Mouse (Mus musculus) bone marrow, adult 2 months (tissue): ENCODE measurements around the gene Has3. TPM values are rescaled to one million over a fixed set of nuclear protein-coding genes. Genes with fewer than 3 reads are reported as not detected.

Source experiments
- H3K27ac ChIP-seq: fragments of 200-500 bp; 2 replicates; pipeline ENCODE4 v1.5.1; 2012; ENCODE audit warnings: low read depth, mild to moderate bottlenecking, control low read depth, inconsistent platforms, low read length; ENCODE audit not compliant: control insufficient read depth, poor library complexity, insufficient read depth
- H3K4me1 ChIP-seq: fragments of 200-500 bp; 2 replicates; pipeline ENCODE4 v1.6.1; 2011; ENCODE audit warnings: low read length; ENCODE audit not compliant: control insufficient read depth, insufficient read depth
- H3K4me3 ChIP-seq: fragments of 200-500 bp; replicated peaks from 2 replicates; pipeline ENCODE3; 2011; ENCODE audit warnings: mild to moderate bottlenecking, low read depth, low read length, control low read depth; ENCODE audit not compliant: control insufficient read depth
- CTCF ChIP-seq: fragments of 200-500 bp; IDR thresholded peaks from 2 replicates; pipeline ENCODE4 v1.5.1; 2011; ENCODE audit warnings: low read length, control low read depth; ENCODE audit not compliant: control insufficient read depth, insufficient read depth
- POLR2A ChIP-seq: fragments of 200-500 bp; IDR thresholded peaks from 2 replicates; pipeline ENCODE4 v1.6.1; 2011; ENCODE audit warnings: low read depth, mild to moderate bottlenecking, control low read depth, low read length, borderline replicate concordance; ENCODE audit not compliant: control insufficient read depth
- WGBS: fragments of 180-500 bp; shearing (Covaris S2); methylation state at CpG from one replicate; pipeline ENCODE4 v1.1.7; 2018; 5-methylcytosine and 5-hydroxymethylcytosine counted together
- polyA plus RNA-seq: library from polyadenylated mRNA; stranded (reverse); fragments of >200 nt; gene quantifications from 2 replicates; pipeline ENCODE4 v1.2.4, GENCODE M21; 2011; ENCODE audit warnings: low replicate concordance; ENCODE audit not compliant: missing spikeins, insufficient read depth, insufficient read length

Gene Has3
- not detected in 2 replicates for polyA plus RNA-seq

DNA sequence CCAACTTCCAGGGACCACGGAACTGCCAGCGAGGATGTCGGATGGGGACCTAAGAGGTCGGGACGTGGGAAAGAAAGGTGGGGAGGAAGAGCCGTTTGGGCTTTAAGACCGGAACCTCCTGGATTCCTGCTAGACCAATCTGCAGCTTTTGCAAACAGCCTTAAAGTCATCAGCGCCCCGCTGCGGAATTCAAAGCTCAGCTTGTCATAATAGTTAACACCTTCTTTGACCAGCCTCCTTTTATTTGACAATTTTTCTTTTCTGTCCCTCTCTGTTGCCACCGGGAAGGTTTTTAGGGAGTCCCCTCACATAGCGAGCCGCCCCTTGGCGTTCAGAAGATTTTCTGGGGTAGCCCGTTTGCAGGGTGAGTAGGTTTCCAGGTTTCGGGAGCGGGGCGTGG, at the start of gene Has3:
TSS of gene Has3 (plus strand) at position 192 of the 400 bp plus-strand sequence.
- Histone ChIP-seq H3K27ac (no peak within 1 kb of the TSS), H3K4me1 (no peaks in the 10 kb centered on the region), H3K4me3 (no peak within 1 kb of the TSS)
- TF ChIP-seq POLR2A, result no peak
- TF ChIP-seq CTCF, result no peak
- WGBS, result 3% methylated on average over 18 of the region's 18 CpGs

- H3K27ac ChIP-seq, result no peak overlapping the region
- no peak overlapping the region for H3K4me3 ChIP-seq
- 62% methylated on average over 14 of the region's 14 CpGs for WGBS
- H3K4me1 ChIP-seq, result no peaks in the 10 kb centered on the region
- TF ChIP-seq POLR2A (no peak), CTCF (no peak)
Measured at GRCm38 (mm10) chr8:106820553-106821515, 49.2 kb upstream of the Has3 start.

- Histone ChIP-seq H3K4me1 (no peaks in the 10 kb centered on the region), H3K27ac (no peak overlapping the region), H3K4me3 (no peak overlapping the region)
- WGBS, result 87% methylated on average over 6 of the region's 6 CpGs
- TF ChIP-seq POLR2A (no peak), CTCF (no peak)
Measured at GRCm38 (mm10) chr8:106828921-106829320, 41.1 kb upstream of the Has3 start.

- H3K4me1 ChIP-seq, result no peaks in the 10 kb centered on the region
- H3K4me3 ChIP-seq, result no peak overlapping the region
- H3K27ac ChIP-seq, result no peak overlapping the region
- 79% methylated on average over 5 of the region's 5 CpGs for WGBS
- TF ChIP-seq CTCF (no peak), POLR2A (no peak)
Measured at GRCm38 (mm10) chr8:106829526-106830045, 40.5 kb upstream of the Has3 start.

GRCm38 (mm10) chr8:106834899-106835298, 35.1 kb upstream of the Has3 start:
- no peak for TF ChIP-seq POLR2A
- no peak for TF ChIP-seq CTCF
- peaks cover 1% of the 10 kb centered on the region; the same call in 1 of the 2 replicates for H3K4me1 ChIP-seq
- no peak overlapping the region for H3K4me3 ChIP-seq
- H3K27ac ChIP-seq, result no peak overlapping the region
- 48% methylated on average over 1 of the region's 1 CpGs for WGBS

DNA sequence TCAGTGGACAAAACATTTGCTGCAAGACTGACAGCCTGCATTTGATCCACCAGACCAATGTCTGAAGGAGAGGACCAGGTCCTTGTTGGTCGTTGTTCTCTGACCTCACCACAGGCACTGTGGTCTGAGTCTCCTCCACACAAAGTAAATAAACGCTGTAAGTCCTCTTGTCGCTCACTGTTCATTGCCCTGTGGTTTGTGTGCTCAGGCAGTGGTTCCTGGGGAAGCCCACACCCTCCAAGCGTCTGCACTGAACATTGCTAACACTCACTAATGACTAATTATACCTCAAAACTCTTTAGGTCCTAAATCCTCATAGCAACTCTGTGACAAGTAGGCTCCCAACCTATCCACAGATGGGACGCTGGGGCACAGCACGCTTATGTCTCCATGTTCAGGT, 33.5 kb upstream of the Has3 start:
- Histone ChIP-seq H3K4me3 (no peak overlapping the region), H3K27ac (no peak overlapping the region), H3K4me1 (peaks cover 1% of the 10 kb centered on the region; the same call in 1 of the 2 replicates)
- 20% methylated on average over 6 of the region's 6 CpGs for WGBS
- TF ChIP-seq POLR2A, result no peak

GRCm38 (mm10) chr8:106838803-106839202, 31.2 kb upstream of the Has3 start:
- 79% methylated on average over 6 of the region's 6 CpGs for WGBS
- no peak overlapping the region for H3K4me3 ChIP-seq

DNA sequence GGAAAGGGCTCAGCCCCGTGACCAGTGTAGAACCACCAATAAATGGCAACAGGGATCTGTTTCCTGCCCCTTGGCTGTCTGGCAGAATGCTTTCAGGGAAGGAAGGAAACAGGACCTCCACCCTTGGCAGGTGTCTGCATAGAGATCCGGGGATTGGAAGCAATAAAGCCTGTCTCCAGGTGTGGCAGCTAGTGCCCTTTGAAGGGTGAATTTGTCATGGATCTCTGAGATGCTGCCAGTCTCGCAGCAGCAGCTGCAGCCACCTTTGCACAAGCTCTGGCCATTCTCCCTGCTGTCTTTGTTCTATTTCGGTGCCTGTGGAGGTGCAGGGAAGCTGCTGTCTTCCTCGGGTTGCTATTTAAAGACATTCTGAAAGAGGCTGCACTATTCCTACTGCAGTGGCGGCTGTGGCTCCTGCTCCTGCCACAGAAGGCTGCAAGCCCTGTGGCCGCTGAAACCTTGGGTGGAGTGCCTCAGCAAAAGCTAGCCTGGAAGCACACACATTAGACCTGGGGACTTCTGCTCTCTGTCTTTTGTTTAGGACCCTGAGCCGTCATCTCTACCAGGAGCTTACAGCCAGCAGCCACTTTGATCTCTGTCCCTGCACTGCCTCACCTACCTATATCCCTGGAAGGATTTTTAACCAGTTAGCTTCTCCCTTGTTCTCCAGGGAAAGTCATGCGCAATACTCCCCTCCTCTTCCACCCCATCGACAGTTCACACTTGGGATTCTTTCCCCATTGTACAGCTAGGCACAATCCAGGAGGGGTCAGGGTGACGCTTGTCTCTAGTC, 30.6 kb upstream of the Has3 start:
- no peak overlapping the region for H3K4me3 ChIP-seq
- no peak overlapping the region for H3K27ac ChIP-seq
- H3K4me1 ChIP-seq, result peaks cover 1% of the 10 kb centered on the region; the same call in 1 of the 2 replicates
- TF ChIP-seq POLR2A (no peak), CTCF (no peak)
- 66% methylated on average over 11 of the region's 11 CpGs for WGBS

More at GRCm38 (mm10) chr8:106838803-106839202, 31.2 kb upstream of the Has3 start:
- Histone ChIP-seq H3K27ac (no peak overlapping the region), H3K4me1 (peaks cover 1% of the 10 kb centered on the region; the same call in 1 of the 2 replicates)
- TF ChIP-seq CTCF, result no peak
- TF ChIP-seq POLR2A, result no peak
